Mouse (Mus musculus) embryonic facial prominence, embryonic 15.5 days (tissue): Measurements from ENCODE around the gene Myo5a. TPM values are rescaled to one million over a fixed set of nuclear protein-coding genes. Genes with fewer than 3 reads are reported as not detected.
A peak's percentile ranks its signal among the peaks of the same experiment; 100 is the strongest.

Experiments
- ATAC-seq: fragments of 200-750 bp; cut with Nextera tagmentation; 2 replicates; pipeline ENCODE4 v1.8.0; 2017; ENCODE audit warnings: low read depth, moderate TSS enrichment; ENCODE audit not compliant: insufficient number of reproducible peaks, low FRiP score, low TSS enrichment
- H3K27ac ChIP-seq: fragments of 300-500 bp; sonication (generic); replicated peaks from 2 replicates; pipeline ENCODE4 v1.5.1; 2015; ENCODE audit warnings: mild to moderate bottlenecking, inconsistent platforms
- H3K27me3 ChIP-seq: fragments of 300-500 bp; sonication (generic); 2 replicates; pipeline ENCODE4 v1.6.1; 2015; ENCODE audit warnings: inconsistent platforms
- H3K36me3 ChIP-seq: fragments of 300-500 bp; sonication (generic); 2 replicates; pipeline ENCODE4 v1.6.1; 2015; ENCODE audit warnings: mild to moderate bottlenecking, inconsistent platforms
- H3K4me1 ChIP-seq: fragments of 300-500 bp; sonication (generic); 2 replicates; pipeline ENCODE4 v1.6.1; 2015; ENCODE audit warnings: inconsistent platforms
- H3K4me2 ChIP-seq: fragments of 300-500 bp; sonication (generic); replicated peaks from 2 replicates; pipeline ENCODE4 v1.6.1; 2015; ENCODE audit warnings: mild to moderate bottlenecking, inconsistent platforms
- H3K4me3 ChIP-seq: fragments of 300-500 bp; sonication (generic); replicated peaks from 2 replicates; pipeline ENCODE4 v1.5.1; 2015; ENCODE audit warnings: mild to moderate bottlenecking, inconsistent platforms
- H3K9ac ChIP-seq: fragments of 300-500 bp; sonication (generic); 2 replicates; pipeline ENCODE4 v1.6.1; 2015; ENCODE audit warnings: inconsistent platforms
- H3K9me3 ChIP-seq: fragments of 300-500 bp; sonication (generic); replicated peaks from 2 replicates; pipeline ENCODE4 v1.6.1; 2016; ENCODE audit warnings: inconsistent platforms
- WGBS: fragments of 180-500 bp; shearing (Covaris S2); methylation state at CpG from one replicate; pipeline ENCODE4 v1.1.7; 2015; 5-methylcytosine and 5-hydroxymethylcytosine counted together
- polyA plus RNA-seq: library from polyadenylated mRNA; unstranded; fragments of >200 nt; fragmentation: Nextera tagmentation; extraction: Ambion mirVana; gene quantifications from 2 replicates; pipeline ENCODE4 v1.2.1, GENCODE M21; 2015

Gene Myo5a
- polyA plus RNA-seq, 1 experiment from 2014 or later: 19.6 TPM

DNA sequence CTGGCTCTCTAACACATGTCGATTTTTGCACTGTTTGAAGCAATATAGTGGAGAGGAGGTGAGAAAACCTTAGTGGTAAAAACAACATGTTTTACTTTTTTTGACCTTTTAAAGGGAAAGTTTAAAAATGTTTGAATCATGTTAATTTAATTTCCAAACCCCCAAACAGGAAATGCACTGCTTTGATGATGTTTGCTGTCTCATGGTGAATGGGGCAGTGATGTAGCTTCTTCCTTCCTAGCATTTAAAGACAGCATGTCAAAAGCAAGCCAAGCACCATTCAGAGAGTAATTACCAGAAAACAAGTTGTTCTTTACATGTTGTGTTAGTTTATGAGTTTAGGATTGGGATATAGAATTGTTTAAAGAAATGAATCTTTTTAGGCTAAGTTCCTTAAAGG is 138.4 kb downstream of the Myo5a start:
- H3K4me3 ChIP-seq: no peak overlapping the region
- no peak overlapping the region for H3K4me2 ChIP-seq
- H3K9ac ChIP-seq: no peak overlapping the region
- H3K27ac ChIP-seq: no peak overlapping the region
- peaks cover 10% of the 10 kb centered on the region for H3K4me1 ChIP-seq
- no peak for ATAC-seq
- no peaks in the 10 kb centered on the region for H3K27me3 ChIP-seq
- WGBS: 69% methylated on average over 1 of the region's 1 CpGs
- no peaks in the 10 kb centered on the region for H3K9me3 ChIP-seq
- H3K36me3 ChIP-seq: peaks cover 17% of the 10 kb centered on the region

DNA sequence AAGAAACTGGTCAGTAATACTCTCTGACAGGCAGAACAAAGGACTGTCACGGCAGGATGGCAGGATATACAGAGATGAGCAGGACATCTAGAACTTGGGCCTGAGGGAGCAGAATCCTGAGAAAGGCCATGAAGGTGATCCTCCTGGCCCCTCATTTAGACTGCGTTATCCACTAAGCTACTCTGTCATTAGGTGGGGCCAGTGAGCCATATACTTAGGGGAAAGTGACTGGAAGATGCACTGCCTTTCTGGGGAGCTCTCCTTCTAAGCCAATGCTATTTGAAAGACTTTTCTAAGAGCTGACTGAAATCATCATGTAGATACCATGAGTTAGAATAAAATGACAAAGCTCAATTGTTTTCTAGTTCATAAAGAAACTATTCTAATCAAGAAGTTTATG is 139.5 kb downstream of the Myo5a start:
- WGBS: 61% methylated on average over 2 of the region's 2 CpGs
- no peaks in the 10 kb centered on the region for H3K9me3 ChIP-seq
- ATAC-seq: no peak
- peaks cover 18% of the 10 kb centered on the region for H3K36me3 ChIP-seq
- H3K4me1 ChIP-seq: peaks cover 10% of the 10 kb centered on the region
- H3K27ac ChIP-seq: no peak overlapping the region
- no peak overlapping the region for H3K9ac ChIP-seq
- H3K4me3 ChIP-seq: no peak overlapping the region
- H3K27me3 ChIP-seq: no peaks in the 10 kb centered on the region
- no peak overlapping the region for H3K4me2 ChIP-seq

DNA sequence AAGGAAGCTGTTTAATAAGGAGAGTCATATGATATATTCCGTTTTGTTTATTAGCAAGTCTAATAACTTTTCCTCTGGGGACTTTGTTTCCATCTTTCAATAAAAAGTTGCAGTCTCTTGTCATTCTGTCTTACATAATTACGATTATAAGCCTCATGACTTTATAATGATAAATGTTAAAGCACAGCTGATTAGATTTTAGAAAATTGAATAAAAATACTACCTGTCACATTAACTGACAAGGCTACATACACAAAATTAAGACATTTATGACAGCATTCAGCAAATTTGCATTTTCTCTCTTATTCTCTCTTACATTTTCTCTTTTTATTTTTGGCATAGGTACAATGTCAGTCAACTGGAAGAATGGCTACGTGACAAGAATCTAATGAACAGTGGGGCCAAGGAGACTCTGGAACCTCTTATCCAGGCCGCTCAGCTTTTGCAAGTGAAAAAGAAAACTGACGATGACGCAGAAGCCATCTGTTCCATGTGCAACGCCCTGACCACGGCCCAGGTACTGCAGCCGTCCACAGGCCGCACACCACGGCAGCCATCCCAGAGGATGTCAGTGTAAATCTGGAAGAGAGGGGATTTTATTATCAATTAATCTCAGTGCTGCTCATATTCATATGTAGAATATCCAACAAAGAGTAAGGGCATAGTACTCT is 144.1 kb downstream of the Myo5a start:
- Histone ChIP-seq H3K4me3 (no peak overlapping the region), H3K9ac (no peak overlapping the region), H3K36me3 (peaks cover 35% of the 10 kb centered on the region), H3K4me1 (peaks cover 10% of the 10 kb centered on the region), H3K9me3 (no peaks in the 10 kb centered on the region), H3K27me3 (no peaks in the 10 kb centered on the region), H3K27ac (no peak overlapping the region), H3K4me2 (no peak overlapping the region)
- 87% methylated on average over 11 of the region's 11 CpGs for WGBS
- ATAC-seq: no peak

DNA sequence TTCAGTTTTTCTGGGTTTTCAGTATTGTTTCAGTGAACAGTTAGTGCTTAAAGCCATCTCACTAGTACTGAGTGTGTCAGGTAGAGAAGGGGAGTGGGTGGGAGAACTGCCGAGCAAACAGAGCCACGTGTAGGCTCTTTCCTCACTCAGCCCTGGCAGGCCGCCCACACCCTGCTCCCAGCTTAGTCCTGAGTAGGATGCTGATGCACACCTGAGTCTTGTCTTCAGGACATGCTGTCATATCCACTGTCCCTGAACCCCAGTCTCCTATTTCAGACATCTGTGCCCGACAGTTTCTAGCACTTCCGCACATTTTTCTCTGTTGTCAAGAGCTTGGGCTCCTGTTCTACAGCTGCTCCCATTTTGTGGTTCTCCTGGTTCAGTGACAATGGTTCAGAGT is 149.1 kb downstream of the Myo5a start:
- Histone ChIP-seq H3K9ac (no peak overlapping the region), H3K4me2 (no peak overlapping the region), H3K4me1 (peaks cover 10% of the 10 kb centered on the region), H3K4me3 (no peak overlapping the region), H3K9me3 (no peaks in the 10 kb centered on the region), H3K36me3 (peaks cover 24% of the 10 kb centered on the region), H3K27ac (no peak overlapping the region), H3K27me3 (no peaks in the 10 kb centered on the region)
- 59% methylated on average over 5 of the region's 5 CpGs for WGBS
- no peak for ATAC-seq

DNA sequence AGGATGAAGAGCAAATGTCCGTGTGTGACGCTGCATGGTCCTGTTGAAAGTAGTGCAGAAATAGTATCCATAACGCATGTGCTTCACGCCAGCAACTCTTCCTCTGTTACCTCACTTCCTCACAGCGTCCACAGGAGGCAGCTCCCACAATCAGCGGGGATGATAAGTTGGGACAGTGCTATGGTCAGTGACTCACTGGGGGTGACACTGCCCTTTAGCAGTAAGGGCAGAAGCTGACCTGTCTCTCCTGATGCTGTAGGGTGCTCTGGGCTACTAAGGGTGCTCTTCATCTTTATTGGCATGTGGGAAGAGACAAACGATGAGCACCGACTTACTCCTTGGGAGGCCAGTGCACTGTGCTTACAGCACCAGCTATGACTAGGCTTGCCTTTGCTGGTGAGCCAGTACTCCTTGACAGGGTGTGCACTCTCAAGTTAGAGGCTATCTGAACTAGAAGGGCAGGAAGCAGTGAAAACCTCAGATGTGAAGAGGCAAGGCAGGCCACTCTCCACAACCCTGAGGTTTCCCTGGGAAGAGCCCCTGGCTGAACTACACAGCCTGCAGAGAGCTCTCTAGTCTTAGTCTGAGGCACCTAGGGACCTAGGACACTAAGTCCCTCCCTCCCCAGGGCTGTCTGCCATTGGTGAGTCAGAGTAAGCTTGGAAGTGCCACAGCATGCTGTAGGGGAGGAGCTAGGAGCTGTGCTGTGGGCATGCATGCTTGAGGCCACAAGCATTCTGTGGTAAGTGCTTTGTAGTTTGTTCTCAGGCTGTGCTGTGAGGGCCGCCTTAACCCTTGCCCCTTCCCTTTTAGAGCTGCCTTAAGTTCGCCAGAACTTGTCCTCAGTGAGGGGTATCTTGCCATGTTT is 150.8 kb downstream of the Myo5a start:
- Histone ChIP-seq H3K4me2 (no peak overlapping the region), H3K9me3 (no peaks in the 10 kb centered on the region), H3K27ac (no peak overlapping the region), H3K27me3 (no peaks in the 10 kb centered on the region), H3K4me1 (peaks cover 10% of the 10 kb centered on the region), H3K36me3 (peaks cover 10% of the 10 kb centered on the region), H3K9ac (no peak overlapping the region), H3K4me3 (no peak overlapping the region)
- WGBS: 66% methylated on average over 10 of the region's 10 CpGs
- ATAC-seq: peak; percentile 82

DNA sequence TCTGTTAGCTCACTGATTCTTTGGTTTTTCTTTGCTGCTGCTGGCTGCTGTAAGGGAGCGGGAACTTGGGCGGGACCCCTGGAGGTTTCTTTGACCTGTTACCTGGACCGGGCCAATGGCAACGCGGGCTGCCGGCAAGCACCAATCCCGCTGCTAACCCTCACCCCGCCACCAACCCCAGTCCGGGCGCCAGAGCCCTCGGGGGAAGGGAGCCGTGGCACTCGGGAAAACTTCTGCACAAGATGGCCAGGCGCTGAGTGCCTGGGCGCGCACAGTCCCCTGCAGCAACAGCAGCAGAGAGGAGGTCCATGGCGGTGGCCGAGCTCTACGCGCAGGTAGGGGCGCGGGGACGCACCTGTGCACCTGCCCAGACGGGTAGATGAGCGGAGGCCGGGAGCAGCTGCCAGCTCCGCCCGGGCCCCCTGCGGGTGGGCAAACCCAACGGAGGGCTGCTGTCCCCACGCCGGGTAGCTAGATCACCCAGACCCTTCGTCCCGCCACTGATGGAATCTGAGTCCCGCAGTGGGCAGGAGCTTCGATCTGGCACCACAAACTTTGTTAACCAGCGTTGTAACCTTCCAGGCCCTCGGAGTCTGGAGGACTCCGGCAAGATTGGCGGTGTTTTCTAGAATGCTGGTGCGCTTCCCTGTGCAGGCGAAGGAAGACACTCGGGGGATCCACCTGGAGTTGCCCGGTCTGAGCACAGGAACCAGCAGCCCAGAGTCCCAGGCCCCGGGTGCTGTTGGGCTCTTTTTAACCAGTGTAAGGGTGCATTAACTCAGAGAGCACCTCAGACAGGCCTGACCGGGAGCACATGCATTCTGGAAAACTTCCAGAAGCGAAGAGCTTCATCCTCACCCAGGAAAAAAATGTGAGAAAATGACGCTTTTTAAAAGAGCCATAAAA is 161.3 kb downstream of the Myo5a start, which contains the start of gene Myo5c:
Gene Myo5c (plus strand): TSS at position 180 of the 906 bp plus-strand sequence.
- 3% methylated on average over 48 of the region's 48 CpGs for WGBS
- H3K27ac ChIP-seq: no peak within 1 kb of the TSS
- no peaks in the 10 kb centered on the region for H3K36me3 ChIP-seq
- H3K4me1 ChIP-seq: peaks cover 19% of the 10 kb centered on the region
- no peaks in the 10 kb centered on the region for H3K9me3 ChIP-seq
- H3K4me3 ChIP-seq: peak within 1 kb of the TSS; percentile 37
- 0 out of 2 replicates have a peak, but pooled peaks have one; percentile 40 for ATAC-seq
- peak within 1 kb of the TSS; percentile 15; the same call in 1 of the 2 replicates for H3K9ac ChIP-seq
- peaks cover 28% of the 10 kb centered on the region for H3K27me3 ChIP-seq
- H3K4me2 ChIP-seq: peak within 1 kb of the TSS; percentile 60

DNA sequence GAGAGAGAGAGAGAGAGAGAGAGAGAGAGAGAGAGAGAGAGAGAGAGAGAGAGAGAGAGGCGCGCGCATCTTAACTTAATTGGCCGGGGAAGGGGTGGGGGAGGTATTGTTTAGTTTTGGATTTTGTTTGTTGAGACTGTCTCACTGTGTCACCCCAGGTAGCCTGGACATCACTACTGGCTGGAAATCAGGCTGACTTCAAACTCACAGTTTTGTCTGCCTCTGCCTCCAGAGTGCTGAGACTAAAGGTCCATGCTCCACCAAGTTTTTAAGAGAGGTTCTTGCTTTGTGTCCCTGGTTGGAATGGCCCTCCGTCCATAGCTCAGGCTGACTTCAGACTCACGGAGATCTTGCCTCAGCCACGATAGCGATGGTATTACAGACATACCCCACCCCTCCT is 162.0 kb downstream of the Myo5a start:
- Histone ChIP-seq H3K9ac (no peak overlapping the region), H3K4me2 (no peak overlapping the region), H3K27me3 (peaks cover 28% of the 10 kb centered on the region), H3K4me3 (no peak overlapping the region), H3K9me3 (no peaks in the 10 kb centered on the region), H3K27ac (no peak overlapping the region), H3K4me1 (peaks cover 19% of the 10 kb centered on the region), H3K36me3 (no peaks in the 10 kb centered on the region)
- whole genome bisulfite sequencing: 32% methylated on average over 8 of the region's 8 CpGs
- ATAC-seq: no peak

DNA sequence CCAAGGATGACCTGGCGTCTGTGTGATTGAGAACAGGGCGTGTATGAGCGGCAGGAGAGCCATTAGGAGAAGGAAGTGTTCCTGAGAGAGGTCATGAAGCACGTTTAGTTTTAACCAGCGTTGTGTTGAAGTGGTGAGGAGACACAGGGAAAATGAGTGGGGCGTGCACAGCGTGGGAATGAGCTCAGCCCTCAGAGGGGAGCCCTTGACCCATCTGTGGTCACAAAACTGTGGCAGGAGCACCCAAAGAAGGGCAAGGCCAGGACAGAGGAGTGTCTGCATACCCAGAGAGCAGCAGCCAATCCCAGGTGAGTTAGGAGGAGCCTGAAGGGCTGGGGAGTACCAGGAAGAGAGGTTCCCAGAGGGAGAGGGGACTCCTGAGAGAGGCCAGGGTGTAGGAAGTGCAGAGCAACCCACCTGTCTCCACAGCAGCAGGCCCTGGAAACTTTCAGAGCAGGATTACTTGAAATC is 163.5 kb downstream of the Myo5a start:
- Histone ChIP-seq H3K4me2 (no peak overlapping the region), H3K27me3 (peaks cover 28% of the 10 kb centered on the region)
- ATAC-seq: no peak

DNA sequence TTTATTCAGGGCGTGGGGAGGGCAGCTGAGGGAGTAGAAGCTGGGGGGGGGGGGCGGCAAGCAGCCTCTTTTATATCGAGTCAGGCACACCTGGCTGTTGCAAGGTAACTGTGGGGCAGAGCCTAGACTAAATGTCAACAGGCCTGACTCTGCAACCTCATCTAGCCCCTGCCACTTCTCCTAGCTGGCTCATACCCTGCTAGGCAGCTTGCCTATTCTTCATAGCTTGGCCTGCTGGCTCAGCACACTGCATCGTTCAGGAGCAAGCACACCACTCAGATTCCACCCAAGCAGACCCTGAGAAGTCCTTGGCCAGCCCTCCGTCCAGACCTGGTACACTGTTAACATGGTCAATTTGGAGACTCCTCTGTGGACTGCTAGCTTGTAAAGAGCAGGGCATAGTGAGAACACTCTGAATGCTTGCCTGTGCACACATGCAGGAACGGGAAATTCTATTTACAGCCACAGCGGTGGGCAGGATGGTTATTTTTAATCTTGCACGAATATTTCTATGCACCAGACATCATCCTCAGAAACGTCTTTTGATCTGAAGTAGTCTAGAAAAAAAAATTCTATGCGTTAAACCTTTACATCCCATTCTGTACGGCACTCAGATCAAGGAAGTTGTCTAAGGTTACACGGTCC is 164.3 kb downstream of the Myo5a start:
- Histone ChIP-seq H3K4me3 (no peak overlapping the region), H3K9me3 (no peaks in the 10 kb centered on the region), H3K27me3 (peaks cover 28% of the 10 kb centered on the region), H3K4me1 (peaks cover 19% of the 10 kb centered on the region), H3K27ac (no peak overlapping the region), H3K9ac (no peak overlapping the region), H3K36me3 (no peaks in the 10 kb centered on the region), H3K4me2 (no peak overlapping the region)
- no peak for ATAC-seq
- 50% methylated on average over 12 of the region's 12 CpGs for WGBS

More for the DNA sequence above, 163.5 kb downstream of the Myo5a start:
- Histone ChIP-seq H3K27ac (no peak overlapping the region; the same call in 1 of the 2 replicates), H3K4me3 (no peak overlapping the region), H3K36me3 (no peaks in the 10 kb centered on the region), H3K4me1 (peaks cover 19% of the 10 kb centered on the region), H3K9me3 (no peaks in the 10 kb centered on the region), H3K9ac (no peak overlapping the region)
- 33% methylated on average over 7 of the region's 7 CpGs for WGBS

DNA sequence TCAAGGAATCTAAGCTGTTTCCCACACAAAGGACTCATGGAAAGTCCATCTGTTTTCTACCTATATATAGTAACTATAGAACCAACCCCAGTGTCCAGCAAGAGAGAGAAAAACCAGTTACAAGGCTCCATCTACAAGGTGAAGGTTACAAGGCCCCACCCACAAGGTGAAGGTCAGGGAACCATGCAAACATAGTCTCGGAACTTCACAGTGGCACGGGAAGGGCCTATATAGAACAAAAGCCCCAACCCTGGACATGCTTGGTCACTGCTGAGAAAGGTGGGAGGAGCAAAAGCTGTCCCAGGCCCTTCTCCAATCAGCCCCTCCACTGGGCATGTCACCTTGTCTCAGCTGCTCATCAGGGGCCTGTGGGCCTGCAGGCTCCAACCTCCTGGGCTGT is 164.9 kb downstream of the Myo5a start:
- Histone ChIP-seq H3K27me3 (peaks cover 25% of the 10 kb centered on the region), H3K9me3 (no peaks in the 10 kb centered on the region), H3K36me3 (no peaks in the 10 kb centered on the region), H3K4me2 (no peak overlapping the region), H3K4me1 (peaks cover 19% of the 10 kb centered on the region), H3K4me3 (no peak overlapping the region), H3K27ac (no peak overlapping the region), H3K9ac (no peak overlapping the region)
- no peak for ATAC-seq
- WGBS: 78% methylated on average over 2 of the region's 2 CpGs
